Comparison of ENCODE assay signal across 8 mouse cellular contexts in genomic region chr15:79545921-79546399, GRCm38 (mm10). TPM values are rescaled to one million over a fixed set of nuclear protein-coding genes. Genes with fewer than 3 reads are reported as not detected.
DNase-seq lines count a peak whose midpoint lies in the region; ATAC-seq and TF ChIP-seq lines count a peak whose summit lies in the region.

No protein-coding gene starts in this region.

- peak overlapping the region; percentile 98 for H3K9ac ChIP-seq in heart, postnatal 0 days (replicated peaks; ENCODE audit: low read depth, low read length)

- peak overlapping the region; percentile 88 for H3K4me3 ChIP-seq in spleen, adult 2 months (ENCODE audit: extremely low read depth, insufficient read depth, insufficient read length)
- peak overlapping the region; percentile 80 for H3K4me3 ChIP-seq in bone marrow, adult 2 months (replicated peaks; ENCODE audit: control insufficient read depth, low read depth, low read length)
- H3K4me3 ChIP-seq in heart, postnatal 0 days (ENCODE audit: low read depth, low read length) = peak overlapping the region; percentile 84
- H3K4me3 ChIP-seq in small intestine, adult 2 months (ENCODE audit: low read depth, low read length) = peak overlapping the region; percentile 78

- peak overlapping the region; percentile 97 for H3K27ac ChIP-seq in spleen, adult 2 months (ENCODE audit: insufficient read depth, low read length)
- peak overlapping the region; percentile 98 for H3K27ac ChIP-seq in bone marrow, adult 2 months (ENCODE audit: control insufficient read depth, insufficient read depth, low read depth, low read length, poor library complexity)
- peak overlapping the region; percentile 99 for H3K27ac ChIP-seq in heart, postnatal 0 days (ENCODE audit: low read depth)
- peak overlapping the region; percentile 90 for H3K27ac ChIP-seq in small intestine, adult 2 months (ENCODE audit: insufficient read depth, low read depth, low read length)

- no peak for TF ChIP-seq CTCF in spleen, adult 2 months (IDR thresholded peaks at IDR 0.05; ENCODE audit: extremely low read depth, insufficient read depth, insufficient read length, insufficient replicate concordance)
- TF ChIP-seq CTCF in bone marrow, adult 2 months (IDR thresholded peaks at IDR 0.05; ENCODE audit: control insufficient read depth, insufficient read depth, low read length) = no peak
- no peak for TF ChIP-seq CTCF in heart, postnatal 0 days (IDR thresholded peaks at IDR 0.05; ENCODE audit: low read depth)
- TF ChIP-seq CTCF in small intestine, adult 2 months (IDR thresholded peaks at IDR 0.05; ENCODE audit: extremely low read depth, insufficient read length, insufficient replicate concordance, low read depth, low read length) = no peak

- H3K27me3 ChIP-seq in spleen, adult 2 months (ENCODE audit: control insufficient read depth, insufficient read depth, low read length) = no peaks in the 10 kb centered on the region
- H3K27me3 ChIP-seq in heart, postnatal 0 days (ENCODE audit: control insufficient read depth, insufficient read depth, low read length) = no peaks in the 10 kb centered on the region
- no peaks in the 10 kb centered on the region for H3K27me3 ChIP-seq in small intestine, adult 2 months (ENCODE audit: control insufficient read depth, insufficient read depth, low read length)

- peak; percentile 58 for ATAC-seq in erythroid progenitor cell, adult 5-6 weeks (replicated peaks; ENCODE audit: low FRiP score, poor library complexity, severe bottlenecking)
- peak; percentile 74 for ATAC-seq in heart, postnatal 0 days (ENCODE audit: insufficient read depth, low read depth)
- peak; percentile 27; the same call in 1 of the 2 replicates for ATAC-seq in megakaryocyte, adult 5-6 weeks (ENCODE audit: poor library complexity, severe bottlenecking)

- H3K9me3 ChIP-seq in heart, postnatal 0 days (replicated peaks; ENCODE audit: control insufficient read depth, low read length) = no peaks in the 10 kb centered on the region

- WGBS in spleen, adult 2 months = under 1% methylated on average over 41 of the region's 52 CpGs
- under 1% methylated on average over 51 of the region's 52 CpGs for WGBS in bone marrow, adult 2 months
- under 1% methylated on average over 51 of the region's 52 CpGs for WGBS in heart, postnatal 0 days
- WGBS in small intestine, adult 2 months = under 1% methylated on average over 50 of the region's 52 CpGs

- DNase-seq in spleen, adult 2 months (ENCODE audit: low read depth in 1 of 2, low spot score in 2 of 2) = peak in 1 of 2 experiments; percentile 52
- no peak for DNase-seq in spleen, adult 12 weeks (ENCODE audit: low spot score)
- peak; percentile 67 for DNase-seq in heart, postnatal 0 days (ENCODE audit: low spot score)
- peak; percentile 56 for DNase-seq in layer of hippocampus, adult 9-11 months

- peak overlapping the region; percentile 85 for H3K4me2 ChIP-seq in heart, postnatal 0 days (ENCODE audit: low read depth, low read length)

- peaks cover 3% of the 10 kb centered on the region for H3K4me1 ChIP-seq in spleen, adult 2 months (ENCODE audit: control insufficient read depth, insufficient read depth, insufficient read length)
- H3K4me1 ChIP-seq in bone marrow, adult 2 months (ENCODE audit: control insufficient read depth, insufficient read depth, low read length) = peaks cover 1% of the 10 kb centered on the region
- peaks cover 9% of the 10 kb centered on the region for H3K4me1 ChIP-seq in heart, postnatal 0 days (ENCODE audit: control insufficient read depth, insufficient read depth)
- H3K4me1 ChIP-seq in small intestine, adult 2 months (ENCODE audit: control insufficient read depth, insufficient read depth, insufficient read length, low read length) = peaks cover 4% of the 10 kb centered on the region; the same call in 1 of the 2 replicates

- H3K36me3 ChIP-seq in spleen, adult 2 months (ENCODE audit: control insufficient read depth, insufficient read depth, low read length) = peaks cover 14% of the 10 kb centered on the region
- H3K36me3 ChIP-seq in heart, postnatal 0 days (replicated peaks; ENCODE audit: control insufficient read depth, insufficient read depth, low read length) = peaks cover 34% of the 10 kb centered on the region
- H3K36me3 ChIP-seq in small intestine, adult 2 months (ENCODE audit: control insufficient read depth, insufficient read depth, low read length) = peaks cover 26% of the 10 kb centered on the region

- TF ChIP-seq EP300 in heart, postnatal 0 days (IDR thresholded peaks at IDR 0.05; ENCODE audit: low read depth) = no peak

- no peak for TF ChIP-seq POLR2A in spleen, adult 2 months (IDR thresholded peaks at IDR 0.05; ENCODE audit: low read depth, low read length)
- TF ChIP-seq POLR2A in bone marrow, adult 2 months (IDR thresholded peaks at IDR 0.05; ENCODE audit: borderline replicate concordance, control insufficient read depth, low read depth, low read length) = 0 out of 2 replicates have a peak, but pooled peaks have one; percentile 6
- TF ChIP-seq POLR2A in small intestine, adult 2 months (IDR thresholded peaks at IDR 0.05; ENCODE audit: low read depth, low read length) = no peak

RNA-seq across cellular contexts. Expression of gene Ddx17, which starts 0.6 kb away (rescaled TPM):
- polyA plus RNA-seq in spleen, adult 2 months (2012; rRNA removed) = 158 and 200 TPM in 2 replicates
- 96.6 and 126 TPM in 2 replicates for polyA plus RNA-seq in bone marrow, adult 2 months (2011; ENCODE audit: insufficient read depth, insufficient read length, low replicate concordance, missing spikeins)
- 117 and 144 TPM in 2 replicates for total RNA-seq in erythroid progenitor cell, adult 5-6 weeks (2015; ENCODE audit: low replicate concordance)
- 145 and 216 TPM in 2 replicates for total RNA-seq in erythroid progenitor cell, adult 5-6 weeks (2017; ENCODE audit: low replicate concordance)
- 163 and 223 TPM in 2 replicates for total RNA-seq in heart, postnatal 0 days (2014; rRNA removed; ENCODE audit: low replicate concordance)
- polyA plus RNA-seq in heart, postnatal 0 days (2015; fragmentation: Nextera tagmentation; extraction: Ambion mirVana) = 13.7 and 14.9 TPM in 2 replicates
- 108 TPM in 2 replicates for total RNA-seq in megakaryocyte, adult 5-6 weeks (2015)
- 146 and 163 TPM in 2 replicates for total RNA-seq in megakaryocyte, adult 5-6 weeks (2017)
- polyA plus RNA-seq in small intestine, adult 2 months (2012; rRNA removed) = 66.0 and 108 TPM in 2 replicates

RNA-seq across cellular contexts. Expression of gene Kdelr3, which starts 29.7 kb away (rescaled TPM):
- polyA plus RNA-seq in spleen, adult 2 months (2012; rRNA removed) = 1.8 and 2.3 TPM in 2 replicates
- 1.1 and 8.2 TPM in 2 replicates for polyA plus RNA-seq in bone marrow, adult 2 months (2011; ENCODE audit: insufficient read depth, insufficient read length, low replicate concordance, missing spikeins)
- 1.1 TPM in 1 of 2 replicates, not detected in the other for total RNA-seq in erythroid progenitor cell, adult 5-6 weeks (2015; ENCODE audit: low replicate concordance)
- not detected in 2 replicates for total RNA-seq in erythroid progenitor cell, adult 5-6 weeks (2017; ENCODE audit: low replicate concordance)
- total RNA-seq in heart, postnatal 0 days (2014; rRNA removed; ENCODE audit: low replicate concordance) = 51.4 and 54.0 TPM in 2 replicates
- polyA plus RNA-seq in heart, postnatal 0 days (2015; fragmentation: Nextera tagmentation; extraction: Ambion mirVana) = 48.3 and 50.1 TPM in 2 replicates
- total RNA-seq in megakaryocyte, adult 5-6 weeks (2015) = not detected in 2 replicates
- not detected in 2 replicates for total RNA-seq in megakaryocyte, adult 5-6 weeks (2017)
- polyA plus RNA-seq in small intestine, adult 2 months (2012; rRNA removed) = 9.0 and 10.5 TPM in 2 replicates

RNA-seq across cellular contexts. Expression of gene Kcnj4, which starts 40.9 kb away (rescaled TPM):
- polyA plus RNA-seq in spleen, adult 2 months (2012; rRNA removed) = not detected in 2 replicates
- polyA plus RNA-seq in bone marrow, adult 2 months (2011; ENCODE audit: insufficient read depth, insufficient read length, low replicate concordance, missing spikeins) = 2.1 TPM in 1 of 2 replicates, not detected in the other
- not detected in 2 replicates for total RNA-seq in erythroid progenitor cell, adult 5-6 weeks (2015; ENCODE audit: low replicate concordance)
- total RNA-seq in erythroid progenitor cell, adult 5-6 weeks (2017; ENCODE audit: low replicate concordance) = not detected in 2 replicates
- total RNA-seq in heart, postnatal 0 days (2014; rRNA removed; ENCODE audit: low replicate concordance) = 3.6 and 7.7 TPM in 2 replicates
- 0.10 and 0.12 TPM in 2 replicates for polyA plus RNA-seq in heart, postnatal 0 days (2015; fragmentation: Nextera tagmentation; extraction: Ambion mirVana)
- total RNA-seq in megakaryocyte, adult 5-6 weeks (2015) = not detected in 2 replicates
- total RNA-seq in megakaryocyte, adult 5-6 weeks (2017) = not detected in 2 replicates
- polyA plus RNA-seq in small intestine, adult 2 months (2012; rRNA removed) = not detected in 2 replicates

RNA-seq across cellular contexts. Expression of gene Dmc1, which starts 58.9 kb away (rescaled TPM):
- polyA plus RNA-seq in spleen, adult 2 months (2012; rRNA removed) = 0.07 and 0.13 TPM in 2 replicates
- polyA plus RNA-seq in bone marrow, adult 2 months (2011; ENCODE audit: insufficient read depth, insufficient read length, low replicate concordance, missing spikeins) = 3.7 TPM in 1 of 2 replicates, not detected in the other
- 15.5 TPM in 1 of 2 replicates, not detected in the other for total RNA-seq in erythroid progenitor cell, adult 5-6 weeks (2015; ENCODE audit: low replicate concordance)
- total RNA-seq in erythroid progenitor cell, adult 5-6 weeks (2017; ENCODE audit: low replicate concordance) = 1.0 TPM in 1 of 2 replicates, not detected in the other
- total RNA-seq in heart, postnatal 0 days (2014; rRNA removed; ENCODE audit: low replicate concordance) = 1.0 and 2.6 TPM in 2 replicates
- polyA plus RNA-seq in heart, postnatal 0 days (2015; fragmentation: Nextera tagmentation; extraction: Ambion mirVana) = 0.74 and 0.84 TPM in 2 replicates
- total RNA-seq in megakaryocyte, adult 5-6 weeks (2015) = 3.7 and 7.0 TPM in 2 replicates
- 5.1 and 5.3 TPM in 2 replicates for total RNA-seq in megakaryocyte, adult 5-6 weeks (2017)
- 0.08 TPM in 1 of 2 replicates, not detected in the other for polyA plus RNA-seq in small intestine, adult 2 months (2012; rRNA removed)
